Mouse (Mus musculus) intestine, embryonic 16.5 days (tissue): ENCODE results near the gene Gm5134. TPM values are rescaled to one million over a fixed set of nuclear protein-coding genes. Genes with fewer than 3 reads are reported as not detected.
A peak's percentile ranks its signal among the peaks of the same experiment; 100 is the strongest.

Experiments
- ATAC-seq: fragments of 200-750 bp; cut with Nextera tagmentation; 2 replicates; pipeline ENCODE4 v1.8.0; 2017; ENCODE audit warnings: moderate TSS enrichment, moderate library complexity
- H3K27ac ChIP-seq: fragments of 300-500 bp; sonication (generic); 2 replicates; pipeline ENCODE4 v1.5.1; 2014; ENCODE audit warnings: mild to moderate bottlenecking, low read length
- H3K27me3 ChIP-seq: fragments of 300-500 bp; sonication (generic); replicated peaks from 2 replicates; pipeline ENCODE4 v1.6.1; 2014; ENCODE audit warnings: low read length, control low read depth, mixed read lengths; ENCODE audit not compliant: control insufficient read depth, insufficient read depth
- H3K36me3 ChIP-seq: fragments of 300-500 bp; sonication (generic); 2 replicates; pipeline ENCODE4 v1.6.1; 2014; ENCODE audit warnings: low read length, control low read depth; ENCODE audit not compliant: control insufficient read depth, insufficient read depth
- H3K4me1 ChIP-seq: fragments of 300-500 bp; sonication (generic); 2 replicates; pipeline ENCODE4 v1.6.1; 2014; ENCODE audit warnings: low read length, control low read depth, mixed read lengths; ENCODE audit not compliant: control insufficient read depth, insufficient read depth
- H3K4me2 ChIP-seq: fragments of 300-500 bp; sonication (generic); 2 replicates; pipeline ENCODE4 v1.6.1; 2014; ENCODE audit warnings: low read depth, low read length, control low read depth
- H3K4me3 ChIP-seq: fragments of 300-500 bp; sonication (generic); 2 replicates; pipeline ENCODE4 v1.5.1; 2014; ENCODE audit warnings: mild to moderate bottlenecking, low read length
- H3K9ac ChIP-seq: fragments of 300-500 bp; sonication (generic); 2 replicates; pipeline ENCODE4 v1.6.1; 2014; ENCODE audit warnings: low read depth, low read length
- H3K9me3 ChIP-seq: fragments of 300-500 bp; sonication (generic); 2 replicates; pipeline ENCODE4 v1.6.1; 2016; ENCODE audit warnings: low read length, control low read depth; ENCODE audit not compliant: control insufficient read depth
- WGBS: fragments of 180-500 bp; shearing (Covaris S2); extraction: QIAGEN DNeasy Blood & Tissue Kit; methylation state at CpG from one replicate; pipeline ENCODE4 v1.1.7; 2014; 5-methylcytosine and 5-hydroxymethylcytosine counted together
- polyA plus RNA-seq: library from polyadenylated mRNA; unstranded; fragments of >200 nt; fragmentation: Nextera tagmentation; extraction: Ambion mirVana; gene quantifications from 2 replicates; pipeline ENCODE4 v1.2.1, GENCODE M21; 2015

Gm5134 gene
- polyA plus RNA-seq, 1 experiment from 2014 or later: not detected

GRCm38 (mm10) chr10:76027127-76028015 lies 73.1 kb downstream of the Gm5134 start:
- Histone ChIP-seq H3K4me2 (no peak overlapping the region), H3K4me1 (no peaks in the 10 kb centered on the region; the same call in 1 of the 2 replicates), H3K27me3 (no peaks in the 10 kb centered on the region), H3K36me3 (no peaks in the 10 kb centered on the region), H3K4me3 (no peak overlapping the region), H3K9ac (no peak overlapping the region), H3K27ac (no peak overlapping the region), H3K9me3 (peaks cover 5% of the 10 kb centered on the region; the same call in 1 of the 2 replicates)
- 58% methylated on average over 12 of the region's 12 CpGs for WGBS
- no peak for ATAC-seq

- Histone ChIP-seq H3K4me3 (no peak overlapping the region), H3K9ac (no peak overlapping the region), H3K36me3 (no peaks in the 10 kb centered on the region), H3K27me3 (no peaks in the 10 kb centered on the region), H3K4me2 (no peak overlapping the region), H3K27ac (no peak overlapping the region), H3K9me3 (peaks cover 5% of the 10 kb centered on the region; the same call in 1 of the 2 replicates), H3K4me1 (no peaks in the 10 kb centered on the region; the same call in 1 of the 2 replicates)
- ATAC-seq: no peak
- WGBS: 21% methylated on average over 4 of the region's 4 CpGs
Observed at GRCm38 (mm10) chr10:76028016-76028366, 73.7 kb downstream of the Gm5134 start.

- Histone ChIP-seq H3K27me3 (no peaks in the 10 kb centered on the region), H3K27ac (no peak overlapping the region), H3K9me3 (peaks cover 5% of the 10 kb centered on the region; the same call in 1 of the 2 replicates), H3K4me3 (no peak overlapping the region), H3K36me3 (no peaks in the 10 kb centered on the region), H3K9ac (no peak overlapping the region), H3K4me1 (no peaks in the 10 kb centered on the region; the same call in 1 of the 2 replicates), H3K4me2 (no peak overlapping the region)
- ATAC-seq: no peak
- WGBS: 65% methylated on average over 9 of the region's 9 CpGs
Observed at GRCm38 (mm10) chr10:76028396-76028795, 74.1 kb downstream of the Gm5134 start.

GRCm38 (mm10) chr10:76029276-76029675 lies 75.0 kb downstream of the Gm5134 start:
- Histone ChIP-seq H3K27me3 (no peaks in the 10 kb centered on the region), H3K4me2 (no peak overlapping the region), H3K4me3 (no peak overlapping the region), H3K9me3 (peaks cover 2% of the 10 kb centered on the region; the same call in 1 of the 2 replicates), H3K9ac (no peak overlapping the region), H3K27ac (no peak overlapping the region), H3K4me1 (peaks cover 5% of the 10 kb centered on the region), H3K36me3 (no peaks in the 10 kb centered on the region)
- ATAC-seq: no peak
- WGBS: 71% methylated on average over 5 of the region's 5 CpGs

- ATAC-seq: no peak
Observed at GRCm38 (mm10) chr10:76030496-76030895, 76.2 kb downstream of the Gm5134 start.

GRCm38 (mm10) chr10:76031511-76032401 lies 77.4 kb downstream of the Gm5134 start:
- Histone ChIP-seq H3K36me3 (no peaks in the 10 kb centered on the region), H3K27ac (peak overlapping the region; percentile 72), H3K4me3 (peak overlapping the region; percentile 92), H3K27me3 (no peaks in the 10 kb centered on the region), H3K4me1 (peaks cover 6% of the 10 kb centered on the region), H3K4me2 (peak overlapping the region; percentile 67), H3K9me3 (no peaks in the 10 kb centered on the region), H3K9ac (peak overlapping the region; percentile 96)
- peak; percentile 83 for ATAC-seq
- WGBS: 50% methylated on average over 14 of the region's 14 CpGs

More at GRCm38 (mm10) chr10:76030496-76030895, 76.2 kb downstream of the Gm5134 start:
- no peak overlapping the region for H3K4me3 ChIP-seq
- peaks cover 6% of the 10 kb centered on the region for H3K4me1 ChIP-seq
- H3K9ac ChIP-seq: no peak overlapping the region
- H3K27ac ChIP-seq: no peak overlapping the region
- H3K9me3 ChIP-seq: no peaks in the 10 kb centered on the region; the same call in 1 of the 2 replicates
- 71% methylated on average over 5 of the region's 5 CpGs for WGBS
- H3K27me3 ChIP-seq: no peaks in the 10 kb centered on the region
- no peaks in the 10 kb centered on the region for H3K36me3 ChIP-seq
- no peak overlapping the region for H3K4me2 ChIP-seq

- peak; percentile 99 for ATAC-seq
- H3K4me1 ChIP-seq: peaks cover 6% of the 10 kb centered on the region
- peak within 1 kb of the TSS; percentile 72 for H3K27ac ChIP-seq
- peak within 1 kb of the TSS; percentile 92 for H3K4me3 ChIP-seq
- H3K4me2 ChIP-seq: peak within 1 kb of the TSS; percentile 83
- under 1% methylated on average over 57 of the region's 58 CpGs for WGBS
- H3K36me3 ChIP-seq: no peaks in the 10 kb centered on the region
- no peaks in the 10 kb centered on the region for H3K27me3 ChIP-seq
- H3K9ac ChIP-seq: peak within 1 kb of the TSS; percentile 96
- no peaks in the 10 kb centered on the region for H3K9me3 ChIP-seq
Observed at GRCm38 (mm10) chr10:76032402-76033118, 78.2 kb downstream of the Gm5134 start, which contains the start of gene Zfp280b. Gene Zfp280b (plus strand): TSS chr10:76032650.

GRCm38 (mm10) chr10:76033119-76033455 lies 78.8 kb downstream of the Gm5134 start:
- Histone ChIP-seq H3K4me1 (peaks cover 6% of the 10 kb centered on the region), H3K4me3 (peak overlapping the region; percentile 92), H3K36me3 (peaks cover under 1% of the 10 kb centered on the region; the same call in 1 of the 2 replicates), H3K27me3 (no peaks in the 10 kb centered on the region), H3K9ac (peak overlapping the region; percentile 96), H3K9me3 (no peaks in the 10 kb centered on the region), H3K4me2 (peak overlapping the region; percentile 83), H3K27ac (peak overlapping the region; percentile 72)
- ATAC-seq: no peak
- whole genome bisulfite sequencing: 13% methylated on average over 7 of the region's 7 CpGs
